Mouse (Mus musculus): ENCODE data around the gene Obscn.

DNA sequence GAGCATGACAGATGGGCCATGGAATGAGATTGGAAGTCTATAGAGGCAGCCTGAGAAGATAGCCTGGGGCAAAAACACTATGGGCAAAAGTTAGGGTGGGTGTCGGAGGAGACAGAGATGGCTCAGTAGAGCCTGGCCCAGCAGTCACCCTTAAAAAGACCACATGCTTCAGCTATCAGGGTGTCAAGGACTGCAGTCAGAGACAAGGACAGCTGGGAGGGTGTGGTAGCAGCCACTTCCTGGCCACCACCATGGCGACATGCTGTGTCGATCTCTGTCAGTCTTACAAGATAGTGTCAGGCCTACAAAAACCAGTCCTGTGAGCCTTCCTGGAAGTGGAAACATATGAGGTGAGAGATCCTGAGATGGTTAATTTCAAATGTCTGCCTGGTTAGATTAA is 53.1 kb downstream of the Obscn start:
- TF ChIP-seq CTCF (IDR thresholded peaks at IDR 0.05; ENCODE audit: low read depth) (no peak), EP300 (optimal IDR thresholded peaks at IDR 0.05) (no peak)
